Mouse (Mus musculus) neural tube, embryonic 12.5 days (tissue): ENCODE measurements at regions not wholly inside any gene's neighbourhood (a gene's known extent, or its start where the extent isn't known, plus 50 kb on each side); places are given as distances from the start of the nearest gene placed in this dataset.

Experiments
- ATAC-seq: fragments of 200-750 bp; cut with Nextera tagmentation; 2 replicates; pipeline ENCODE4 v1.8.0; 2017; ENCODE audit warnings: low read depth, mild to moderate bottlenecking, moderate TSS enrichment, moderate library complexity; ENCODE audit not compliant: low FRiP score
- H3K27ac ChIP-seq: fragments of 300-500 bp; sonication (generic); 2 replicates; pipeline ENCODE4 v1.5.1; 2016
- H3K27me3 ChIP-seq: fragments of 300-500 bp; sonication (generic); replicated peaks from 2 replicates; pipeline ENCODE4 v1.6.1; 2016; ENCODE audit warnings: mild to moderate bottlenecking
- H3K36me3 ChIP-seq: fragments of 300-500 bp; sonication (generic); 2 replicates; pipeline ENCODE4 v1.6.1; 2016; ENCODE audit warnings: mild to moderate bottlenecking
- H3K4me1 ChIP-seq: fragments of 300-500 bp; sonication (generic); 2 replicates; pipeline ENCODE4 v1.6.1; 2016
- H3K4me2 ChIP-seq: fragments of 300-500 bp; sonication (generic); replicated peaks from 2 replicates; pipeline ENCODE4 v1.6.1; 2016; ENCODE audit warnings: mild to moderate bottlenecking
- H3K4me3 ChIP-seq: fragments of 300-500 bp; sonication (generic); 2 replicates; pipeline ENCODE4 v1.5.1; 2016
- H3K9ac ChIP-seq: fragments of 300-500 bp; sonication (generic); 2 replicates; pipeline ENCODE4 v1.6.1; 2016; ENCODE audit warnings: mild to moderate bottlenecking
- H3K9me3 ChIP-seq: fragments of 300-500 bp; sonication (generic); 2 replicates; pipeline ENCODE4 v1.6.1; 2016; ENCODE audit warnings: mild to moderate bottlenecking
- WGBS: fragments of 180-500 bp; shearing (Covaris S2); methylation state at CpG from one replicate; pipeline ENCODE4 v1.1.7; 2016; 5-methylcytosine and 5-hydroxymethylcytosine counted together

- Histone ChIP-seq H3K9ac (no peak overlapping the region), H3K36me3 (no peaks in the 10 kb centered on the region), H3K27me3 (peaks cover 27% of the 10 kb centered on the region), H3K4me1 (0 out of 2 replicates have a peak, but pooled peaks cover 6% of the 10 kb centered on the region), H3K4me2 (no peak overlapping the region), H3K9me3 (no peaks in the 10 kb centered on the region), H3K27ac (no peak overlapping the region), H3K4me3 (no peak overlapping the region)
- WGBS, result 98% methylated on average over 3 of the region's 3 CpGs
- ATAC-seq, result no peak
Observed at GRCm38 (mm10) chr12:56438384-56438783, 92.7 kb upstream of the Mbip start.

- 86% methylated on average over 3 of the region's 3 CpGs for WGBS
- ATAC-seq, result no peak
- H3K27me3 ChIP-seq, result peaks cover 27% of the 10 kb centered on the region
Observed at GRCm38 (mm10) chr12:56437975-56438374, 92.3 kb upstream of the Mbip start.

GRCm38 (mm10) chr12:56426681-56427246 lies 81.1 kb upstream of the Mbip start:
- WGBS, result 95% methylated on average over 9 of the region's 9 CpGs

More at GRCm38 (mm10) chr12:56437975-56438374, 92.3 kb upstream of the Mbip start:
- no peaks in the 10 kb centered on the region for H3K9me3 ChIP-seq
- no peak overlapping the region for H3K4me3 ChIP-seq
- 0 out of 2 replicates have a peak, but pooled peaks cover 6% of the 10 kb centered on the region for H3K4me1 ChIP-seq
- no peak overlapping the region for H3K9ac ChIP-seq
- H3K36me3 ChIP-seq, result no peaks in the 10 kb centered on the region
- no peak overlapping the region for H3K4me2 ChIP-seq
- H3K27ac ChIP-seq, result no peak overlapping the region

DNA sequence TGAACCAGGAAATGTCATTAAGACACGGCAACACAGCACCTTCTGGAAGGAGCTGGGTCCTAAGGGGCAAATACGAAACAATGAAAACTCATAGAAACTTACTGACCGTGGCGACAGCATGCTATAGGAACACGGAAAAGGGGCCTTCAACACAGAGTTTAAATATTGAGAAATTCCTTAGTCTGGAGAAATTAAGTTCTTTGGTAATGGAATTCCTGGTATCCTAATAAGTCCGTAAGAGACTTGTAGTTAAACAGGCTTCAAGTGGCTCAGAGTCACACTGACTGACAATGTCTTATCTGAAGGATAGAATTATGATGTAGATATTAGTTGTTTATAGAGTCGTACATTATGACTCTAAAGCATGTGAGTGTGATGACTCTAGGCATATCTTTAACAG lies 70.4 kb upstream of the Mbip start:
- Histone ChIP-seq H3K27ac (no peak overlapping the region), H3K4me1 (no peaks in the 10 kb centered on the region), H3K4me2 (no peak overlapping the region), H3K9ac (no peak overlapping the region), H3K36me3 (no peaks in the 10 kb centered on the region), H3K4me3 (no peak overlapping the region), H3K27me3 (no peaks in the 10 kb centered on the region), H3K9me3 (no peaks in the 10 kb centered on the region)
- ATAC-seq, result no peak
- WGBS, result 89% methylated on average over 7 of the region's 7 CpGs

More at GRCm38 (mm10) chr12:56426681-56427246, 81.1 kb upstream of the Mbip start:
- no peak for ATAC-seq
- no peaks in the 10 kb centered on the region for H3K4me1 ChIP-seq
- no peak overlapping the region for H3K9ac ChIP-seq
- H3K27me3 ChIP-seq, result no peaks in the 10 kb centered on the region
- no peak overlapping the region for H3K4me2 ChIP-seq
- H3K9me3 ChIP-seq, result no peaks in the 10 kb centered on the region
- H3K4me3 ChIP-seq, result no peak overlapping the region
- no peaks in the 10 kb centered on the region for H3K36me3 ChIP-seq
- no peak overlapping the region for H3K27ac ChIP-seq

DNA sequence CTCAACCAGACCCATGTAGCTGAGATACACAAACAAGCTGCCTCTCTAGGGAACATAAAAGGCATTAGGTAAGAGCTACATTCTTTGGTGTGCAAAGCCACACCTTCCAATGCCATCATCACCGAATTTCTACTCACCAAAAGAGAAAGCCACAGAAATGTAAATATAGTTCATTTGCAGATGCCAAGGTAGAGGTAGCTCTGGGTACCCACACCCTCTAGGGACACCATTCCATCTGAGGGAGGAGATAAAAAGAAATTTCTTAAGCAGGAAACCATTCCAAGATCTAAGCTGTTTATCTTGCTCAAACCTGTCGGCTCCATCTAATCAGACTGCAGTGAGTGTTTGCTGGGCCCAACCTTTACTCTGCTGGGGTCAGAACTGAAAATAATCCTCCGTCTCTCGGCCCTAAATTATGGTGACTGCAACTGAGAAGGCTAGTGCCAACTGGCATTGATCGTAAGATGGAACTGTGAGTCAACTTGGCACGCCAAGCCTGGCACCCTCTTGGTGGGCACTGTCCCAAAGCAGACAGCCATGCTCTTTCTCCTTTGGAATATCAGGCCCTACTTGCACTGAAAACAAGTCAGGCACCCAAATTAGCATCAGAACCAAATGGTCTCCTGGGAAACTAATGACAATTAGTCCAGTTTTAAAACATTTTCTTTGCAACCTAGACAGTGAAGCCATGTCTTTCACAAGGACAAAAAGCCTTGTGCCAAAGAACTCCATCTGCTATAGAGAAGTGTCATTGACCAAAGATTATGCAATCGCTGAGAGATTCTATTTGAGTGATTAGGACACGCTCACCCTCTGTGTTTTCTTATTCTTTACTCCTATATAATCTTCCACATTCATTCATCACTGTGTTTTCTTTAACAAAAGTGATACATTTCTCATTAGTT lies 69.4 kb upstream of the Mbip start:
- no peak for ATAC-seq
- no peak overlapping the region for H3K4me2 ChIP-seq
- 83% methylated on average over 8 of the region's 8 CpGs for WGBS
- no peaks in the 10 kb centered on the region for H3K4me1 ChIP-seq
- no peak overlapping the region for H3K27ac ChIP-seq
- H3K9ac ChIP-seq, result no peak overlapping the region
- no peak overlapping the region for H3K4me3 ChIP-seq
- H3K36me3 ChIP-seq, result no peaks in the 10 kb centered on the region
- H3K9me3 ChIP-seq, result no peaks in the 10 kb centered on the region
- no peaks in the 10 kb centered on the region for H3K27me3 ChIP-seq

DNA sequence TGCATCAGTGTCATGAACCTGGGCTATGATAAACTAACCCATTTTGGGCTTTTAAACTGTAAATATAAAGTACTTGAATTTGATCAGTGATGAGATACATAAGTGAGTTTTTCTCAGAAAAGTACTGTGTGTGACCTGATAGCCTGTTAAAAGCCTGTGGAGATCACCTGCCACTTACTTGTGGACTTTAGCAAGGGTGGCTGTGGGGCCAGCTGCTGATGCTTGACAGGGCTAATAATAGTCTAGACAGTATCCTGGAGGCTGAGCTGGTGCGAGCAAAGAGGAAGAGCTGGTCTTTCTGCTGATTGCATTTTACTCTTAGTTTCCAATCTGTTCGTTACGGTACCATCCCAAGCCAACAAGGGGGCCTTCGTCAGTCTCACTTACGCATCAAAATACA lies 60.0 kb upstream of the Mbip start:
- no peak overlapping the region for H3K4me3 ChIP-seq

DNA sequence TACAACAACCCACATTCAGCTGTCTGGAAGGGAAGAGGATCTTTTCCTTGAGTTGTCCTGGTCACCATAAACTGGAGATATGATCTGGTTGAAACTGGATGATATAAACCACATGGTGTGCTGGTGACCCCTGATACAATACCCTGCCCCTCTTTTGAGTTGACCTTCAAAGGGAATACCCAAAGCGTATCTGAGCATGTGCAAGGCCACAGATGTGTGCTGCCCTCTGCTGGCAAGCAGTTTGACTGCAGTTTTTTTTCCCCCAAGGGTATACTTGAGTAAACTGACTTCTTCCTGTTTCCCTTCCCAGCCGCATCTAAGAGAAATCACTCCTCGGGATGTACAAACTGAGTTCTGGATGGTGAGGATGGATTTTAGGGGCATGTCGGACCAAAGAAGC lies 59.1 kb upstream of the Mbip start:
- Histone ChIP-seq H3K4me3 (no peak overlapping the region), H3K9me3 (no peaks in the 10 kb centered on the region), H3K9ac (no peak overlapping the region), H3K36me3 (no peaks in the 10 kb centered on the region), H3K27ac (no peak overlapping the region), H3K4me2 (no peak overlapping the region), H3K27me3 (no peaks in the 10 kb centered on the region), H3K4me1 (no peaks in the 10 kb centered on the region)
- ATAC-seq, result no peak
- WGBS, result 40% methylated on average over 4 of the region's 4 CpGs

More for the DNA sequence above, 60.0 kb upstream of the Mbip start:
- no peaks in the 10 kb centered on the region for H3K9me3 ChIP-seq
- H3K27ac ChIP-seq, result no peak overlapping the region
- H3K27me3 ChIP-seq, result no peaks in the 10 kb centered on the region
- H3K4me1 ChIP-seq, result no peaks in the 10 kb centered on the region
- H3K4me2 ChIP-seq, result no peak overlapping the region
- ATAC-seq, result no peak
- H3K9ac ChIP-seq, result no peak overlapping the region
- no peaks in the 10 kb centered on the region for H3K36me3 ChIP-seq
- WGBS, result 92% methylated on average over 5 of the region's 5 CpGs

DNA sequence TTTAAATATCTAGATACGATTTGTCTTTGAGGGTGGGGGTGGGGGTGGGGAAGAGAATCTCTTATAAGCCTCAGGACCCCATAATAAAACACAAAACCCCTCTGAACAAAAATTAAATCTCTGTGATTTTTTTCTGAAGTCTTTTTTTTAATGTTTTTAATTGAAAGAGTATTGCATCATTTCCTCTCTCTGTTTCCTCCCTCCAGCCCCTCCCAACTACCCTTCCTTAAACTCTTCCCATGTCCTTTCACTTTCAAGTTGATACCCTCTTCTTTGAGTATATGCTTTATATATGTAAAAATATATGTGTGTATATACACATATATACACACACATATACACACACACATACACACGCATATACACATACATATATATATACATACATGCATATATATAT lies 58.6 kb upstream of the Mbip start:
- no peaks in the 10 kb centered on the region for H3K4me1 ChIP-seq
- H3K27me3 ChIP-seq, result no peaks in the 10 kb centered on the region
- no peaks in the 10 kb centered on the region for H3K9me3 ChIP-seq
- H3K9ac ChIP-seq, result no peak overlapping the region
- no peak overlapping the region for H3K4me2 ChIP-seq
- no peak overlapping the region for H3K4me3 ChIP-seq
- no peak for ATAC-seq
- H3K36me3 ChIP-seq, result no peaks in the 10 kb centered on the region
- WGBS, result 79% methylated on average over 2 of the region's 2 CpGs
- H3K27ac ChIP-seq, result no peak overlapping the region

DNA sequence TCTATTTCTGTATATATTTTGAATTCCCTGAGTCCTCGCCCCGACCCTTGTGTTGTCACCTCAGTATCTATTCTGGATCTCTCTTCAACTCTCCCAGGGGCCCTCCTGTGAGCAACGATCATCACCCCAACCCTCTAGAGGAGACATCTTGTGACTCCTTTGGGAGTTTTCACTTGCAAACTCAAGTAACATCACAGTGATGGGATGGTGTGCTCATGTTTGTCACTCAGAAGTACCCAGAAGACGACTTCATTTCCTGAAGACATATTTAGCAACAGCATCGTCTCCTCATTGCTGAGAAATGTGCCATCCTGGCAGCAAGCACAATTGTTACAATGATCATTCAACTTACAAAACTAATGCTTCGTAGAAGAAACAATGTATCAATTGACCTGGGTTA lies 57.9 kb upstream of the Mbip start:
- Histone ChIP-seq H3K4me2 (no peak overlapping the region), H3K36me3 (no peaks in the 10 kb centered on the region), H3K9ac (no peak overlapping the region), H3K27ac (no peak overlapping the region), H3K4me1 (no peaks in the 10 kb centered on the region), H3K4me3 (no peak overlapping the region), H3K9me3 (no peaks in the 10 kb centered on the region), H3K27me3 (no peaks in the 10 kb centered on the region)
- WGBS, result 85% methylated on average over 6 of the region's 6 CpGs
- no peak for ATAC-seq

DNA sequence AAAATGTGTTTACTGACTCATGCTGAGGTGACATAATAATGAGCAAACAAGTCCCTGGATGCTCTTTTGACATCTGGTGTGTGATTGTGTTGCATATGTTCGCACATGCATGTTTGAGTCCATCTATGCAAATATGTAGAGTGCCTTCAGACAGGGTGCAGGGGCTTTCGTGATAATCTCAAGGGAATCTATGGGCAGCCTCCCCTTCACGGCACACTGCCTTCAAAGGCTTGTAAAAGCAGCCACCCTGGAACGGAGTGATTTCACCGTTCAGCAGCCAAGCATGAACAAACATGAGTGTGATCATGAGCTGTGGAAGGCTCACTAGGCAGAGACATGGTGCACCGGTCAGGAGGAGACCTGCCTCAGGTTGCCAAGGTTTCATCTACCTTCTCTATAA lies 57.1 kb upstream of the Mbip start:
- no peaks in the 10 kb centered on the region for H3K27me3 ChIP-seq
- WGBS, result 75% methylated on average over 6 of the region's 6 CpGs
- no peak overlapping the region for H3K4me2 ChIP-seq
- H3K9ac ChIP-seq, result no peak overlapping the region
- no peaks in the 10 kb centered on the region for H3K9me3 ChIP-seq
- no peak for ATAC-seq
- H3K27ac ChIP-seq, result no peak overlapping the region
- no peaks in the 10 kb centered on the region for H3K36me3 ChIP-seq
- no peak overlapping the region for H3K4me3 ChIP-seq
- no peaks in the 10 kb centered on the region for H3K4me1 ChIP-seq

GRCm38 (mm10) chr12:56402137-56402536 lies 56.4 kb upstream of the Mbip start:
- no peak for ATAC-seq
- Histone ChIP-seq H3K9me3 (no peaks in the 10 kb centered on the region), H3K36me3 (no peaks in the 10 kb centered on the region), H3K9ac (no peak overlapping the region), H3K27me3 (no peaks in the 10 kb centered on the region), H3K27ac (no peak overlapping the region), H3K4me2 (no peak overlapping the region), H3K4me1 (no peaks in the 10 kb centered on the region), H3K4me3 (no peak overlapping the region)
- 74% methylated on average over 7 of the region's 7 CpGs for WGBS
